Mouse (Mus musculus) embryonic fibroblast, embryonic 13.5 days (primary cell): ENCODE data around the gene Vmn2r57.

Experiments used
- CTCF ChIP-seq: IDR thresholded peaks from 2 replicates; pipeline ENCODE4 v1.5.1; 2011; ENCODE audit warnings: mild to moderate bottlenecking, control low read depth, low read length, moderate library complexity, borderline replicate concordance; ENCODE audit not compliant: insufficient read depth
- POLR2A ChIP-seq: IDR thresholded peaks from 2 replicates; pipeline ENCODE4 v1.6.1; 2011; ENCODE audit warnings: low read depth, mild to moderate bottlenecking, control low read depth, low read length, moderate library complexity

- TF ChIP-seq POLR2A (no peak), CTCF (no peak)
Observed at GRCm38 (mm10) chr7:41451864-41452263, 3.4 kb upstream of the Vmn2r57 start.
